Mouse (Mus musculus): Measurements from ENCODE around the gene 6430571L13Rik. TPM values are rescaled to one million over a fixed set of nuclear protein-coding genes. Genes with fewer than 3 reads are reported as not detected.

Gene 6430571L13Rik
- total and polyA plus RNA-seq, 3 experiments = 0.35 TPM; not detected in 1

- peaks cover 0 to 28% of the 10 kb centered on the region in 2 experiments; a peak in 2 of 4 replicates for H3K36me3 ChIP-seq (ENCODE audit: control insufficient read depth in 1 of 2, insufficient read depth in 2 of 2, low read length in 2 of 2)
- no peak overlapping the region for H3K27ac ChIP-seq (ENCODE audit: control insufficient read depth, low read depth, low read length)
- DNase-seq (ENCODE audit: low read depth, low spot score) = no peak
- H3K27me3 ChIP-seq (ENCODE audit: control insufficient read depth in 1 of 2, insufficient read depth in 2 of 2, low read length in 2 of 2) = no peaks in the 10 kb centered on the region
- H3K9ac ChIP-seq (ENCODE audit: control insufficient read depth, low read depth, low read length, poor library complexity, severe bottlenecking) = no peak overlapping the region
- H3K79me2 ChIP-seq (ENCODE audit: control insufficient read depth, insufficient read depth, low read length, poor library complexity) = peaks cover 20% of the 10 kb centered on the region
- TF ChIP-seq POLR2AphosphoS5 (IDR thresholded peaks at IDR 0.05; ENCODE audit: borderline replicate concordance, low read depth, low read length) = no peak
- no peak for TF ChIP-seq MYB (IDR thresholded peaks at IDR 0.05; ENCODE audit: low read depth, low read length)
- TF ChIP-seq ZKSCAN1 (IDR thresholded peaks at IDR 0.05; ENCODE audit: low read depth, low read length) = no peak
- TF ChIP-seq GATA1 (IDR thresholded peaks at IDR 0.05; ENCODE audit: low read depth, low read length) = no peak
- no peak for TF ChIP-seq ETS1 (IDR thresholded peaks at IDR 0.05; ENCODE audit: low read depth, low read length)
- no peak for TF ChIP-seq SMC3 (IDR thresholded peaks at IDR 0.05; ENCODE audit: low read depth, low read length)
- TF ChIP-seq MXI1 (IDR thresholded peaks at IDR 0.05; ENCODE audit: low read depth, low read length) = no peak
- TF ChIP-seq ELF1 (IDR thresholded peaks at IDR 0.05; ENCODE audit: low read depth, low read length) = no peak
- no peak for TF ChIP-seq CHD1 (IDR thresholded peaks at IDR 0.05; ENCODE audit: low read depth, low read length)
- no peak for TF ChIP-seq MEF2A (IDR thresholded peaks at IDR 0.05; ENCODE audit: extremely low read depth, insufficient replicate concordance, low read depth, low read length, poor library complexity, severe bottlenecking)
- TF ChIP-seq RAD21 (IDR thresholded peaks at IDR 0.05; ENCODE audit: low read depth, low read length) = no peak
- TF ChIP-seq BHLHE40 (IDR thresholded peaks at IDR 0.05; ENCODE audit: borderline replicate concordance, low read depth, low read length) = no peak
- TF ChIP-seq KAT2A (conservative IDR thresholded peaks at IDR 0.05; ENCODE audit: low read depth, low read length) = no peak
- TF ChIP-seq POLR2A (IDR thresholded peaks at IDR 0.05; ENCODE audit: control insufficient read depth in 1 of 2, insufficient read depth in 1 of 2, low read depth in 1 of 2, low read length in 2 of 2, poor library complexity in 1 of 2) = no peak
- no peak for TF ChIP-seq CTCF (IDR thresholded peaks at IDR 0.05 in 2 of 3, conservative IDR thresholded peaks at IDR 0.05 in 1 of 3; ENCODE audit: control insufficient read depth in 1 of 3, insufficient read depth in 1 of 3, low read depth in 2 of 3, low read length in 3 of 3, poor library complexity in 1 of 3, severe bottlenecking in 1 of 3)
- no peak for TF ChIP-seq MAX (IDR thresholded peaks at IDR 0.05; ENCODE audit: low read length)
- no peak for TF ChIP-seq HCFC1 (IDR thresholded peaks at IDR 0.05; ENCODE audit: low read depth, low read length)
- TF ChIP-seq SIN3A (IDR thresholded peaks at IDR 0.05; ENCODE audit: low read length) = no peak
- no peak overlapping the region for H3K4me3 ChIP-seq (ENCODE audit: control insufficient read depth in 1 of 2, insufficient read depth in 1 of 2, low read depth in 2 of 2, low read length in 2 of 2)
- peaks cover 6 to 48% of the 10 kb centered on the region in 2 experiments for H3K4me1 ChIP-seq (ENCODE audit: control insufficient read depth in 1 of 2, insufficient read depth in 2 of 2, low read length in 2 of 2)
- no peaks in the 10 kb centered on the region for H3K9me3 ChIP-seq (replicated peaks; ENCODE audit: insufficient read depth, low read length)
Measured at GRCm38 (mm10) chr9:107302592-107302991, 37.8 kb upstream of the 6430571L13Rik start.

GRCm38 (mm10) chr9:107303121-107303820 lies 37.1 kb upstream of the 6430571L13Rik start:
- no peak for DNase-seq (ENCODE audit: low read depth, low spot score)
- Histone ChIP-seq H3K4me3 (ENCODE audit: control insufficient read depth in 1 of 2, insufficient read depth in 1 of 2, low read depth in 2 of 2, low read length in 2 of 2) (no peak overlapping the region), H3K27ac (ENCODE audit: control insufficient read depth, low read depth, low read length) (no peak overlapping the region; the same call in 1 of the 2 replicates), H3K9ac (ENCODE audit: control insufficient read depth, low read depth, low read length, poor library complexity, severe bottlenecking) (no peak overlapping the region), H3K27me3 (ENCODE audit: control insufficient read depth in 1 of 2, insufficient read depth in 2 of 2, low read length in 2 of 2) (no peaks in the 10 kb centered on the region), H3K79me2 (ENCODE audit: control insufficient read depth, insufficient read depth, low read length, poor library complexity) (peaks cover 14% of the 10 kb centered on the region), H3K9me3 (replicated peaks; ENCODE audit: insufficient read depth, low read length) (no peaks in the 10 kb centered on the region), H3K4me1 (ENCODE audit: control insufficient read depth in 1 of 2, insufficient read depth in 2 of 2, low read length in 2 of 2) (peaks cover 4 to 46% of the 10 kb centered on the region in 2 experiments), H3K36me3 (ENCODE audit: control insufficient read depth in 1 of 2, insufficient read depth in 2 of 2, low read length in 2 of 2) (peaks cover 0 to 27% of the 10 kb centered on the region in 2 experiments; a peak in 2 of 4 replicates)
- TF ChIP-seq TCF12 (IDR thresholded peaks at IDR 0.05; ENCODE audit: low read depth, low read length) = no peak
